Mouse (Mus musculus) gastrocnemius, postnatal 36 days (tissue): ENCODE results near the gene Slc35b1. TPM values are rescaled to one million over a fixed set of nuclear protein-coding genes. Genes with fewer than 3 reads are reported as not detected.

Experiments used
- DNase-seq, 2 experiments: peaks; one replicate each; pipeline ENCODE4 v3.0.0; 2022
- intact Hi-C: fragments of 180-260 bp; cut with DNase I; formaldehyde crosslinking; loops from one replicate; pipeline ENCODE4 v1.15.1; 2025
- total RNA-seq, 2 experiments: library from RNA; stranded (reverse); gene quantifications; 2 replicates each; pipeline ENCODE4 v1.2.3; 2021

Slc35b1 gene
- total RNA-seq, 2 experiments from 2014 or later: 39.5 to 46.8 TPM

DNA sequence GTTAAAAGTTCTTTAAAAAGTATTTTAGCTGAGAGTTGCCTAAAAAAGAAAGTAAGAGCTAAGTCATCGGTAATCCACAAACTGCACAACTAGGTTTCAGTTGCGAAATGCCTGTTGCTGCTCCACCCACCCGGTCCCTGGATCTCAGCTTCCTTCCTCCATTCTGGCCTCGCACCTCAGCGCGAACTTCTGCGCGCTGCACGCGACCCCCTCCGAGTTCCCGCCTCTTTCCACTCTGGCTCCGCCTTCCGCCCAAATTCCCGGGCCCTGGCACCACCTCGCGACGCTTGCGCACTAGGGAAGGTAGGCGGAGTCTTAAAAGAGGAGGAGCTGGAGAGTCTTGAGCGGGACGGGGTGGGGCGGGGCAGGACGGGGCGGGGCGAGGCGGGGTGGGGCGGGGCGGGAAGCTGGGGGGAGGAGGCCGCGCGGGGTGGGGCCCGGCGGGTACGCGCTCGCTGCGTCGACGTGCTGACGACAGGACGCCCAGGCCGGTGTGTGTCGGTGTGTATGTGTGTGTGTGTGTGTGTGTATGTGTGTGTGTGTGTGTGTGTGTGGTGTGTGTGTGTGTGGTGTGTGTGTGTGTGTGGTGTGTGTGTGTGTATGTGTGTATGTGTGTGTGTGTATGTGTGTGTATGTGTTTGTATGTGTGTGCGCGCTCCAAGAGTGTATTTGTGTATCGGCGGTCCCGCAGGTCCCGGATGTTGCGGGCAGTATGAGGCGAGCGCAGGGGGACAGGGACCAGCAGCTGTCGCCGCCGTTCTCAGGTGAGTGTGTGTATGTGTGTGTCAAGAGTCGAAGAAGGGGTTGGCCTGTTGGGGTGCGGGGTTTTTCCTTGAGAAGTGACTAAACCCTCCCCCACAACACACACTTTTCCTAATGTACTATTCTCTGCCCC lies 29.4 kb downstream of the Slc35b1 start, which contains the start of gene Spop:
Gene Spop (plus strand): TSS at position 440 of the 895 bp plus-strand sequence.
- intact Hi-C loops: loop anchor here (5.0 kb wide), 1 partner anchor 48 kb away; no protein-coding TSS in a partner anchor
- peak; percentile 91 to 93 for DNase-seq

DNA sequence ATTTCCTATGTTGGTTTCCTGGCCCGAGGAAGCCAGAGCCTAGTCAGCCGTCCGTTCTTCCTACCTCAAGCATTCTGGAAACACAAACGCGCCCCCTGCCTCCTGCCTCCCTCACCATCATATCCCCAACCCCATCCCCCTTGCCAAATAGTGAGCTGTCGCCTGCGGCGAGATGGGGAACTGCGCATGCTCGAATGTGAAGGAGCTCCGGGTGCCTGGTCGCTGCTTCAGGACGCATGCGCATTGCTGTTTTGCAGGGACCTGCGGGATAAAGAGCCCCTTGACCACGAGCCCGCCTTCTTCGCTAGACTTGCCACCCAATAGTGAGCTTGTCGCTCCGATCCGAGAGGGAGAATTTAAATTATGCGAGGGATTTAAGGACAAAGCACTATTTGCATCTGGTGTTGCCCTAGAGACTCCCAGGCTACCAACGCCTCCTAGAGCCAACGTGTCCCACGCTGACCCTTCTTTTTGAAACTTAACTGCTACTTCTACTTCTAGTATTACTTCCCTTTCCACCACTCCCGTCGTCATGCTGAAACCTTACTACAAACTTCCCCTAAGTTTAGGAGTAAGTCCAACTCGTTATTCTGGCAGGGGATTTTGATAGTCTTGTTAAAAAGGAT lies 30.2 kb downstream of the Slc35b1 start:
- peak; percentile 93 to 94 for DNase-seq
- intact Hi-C loops: loop anchor here (5.0 kb wide), 1 partner anchor 48 kb away; no protein-coding TSS in a partner anchor

DNA sequence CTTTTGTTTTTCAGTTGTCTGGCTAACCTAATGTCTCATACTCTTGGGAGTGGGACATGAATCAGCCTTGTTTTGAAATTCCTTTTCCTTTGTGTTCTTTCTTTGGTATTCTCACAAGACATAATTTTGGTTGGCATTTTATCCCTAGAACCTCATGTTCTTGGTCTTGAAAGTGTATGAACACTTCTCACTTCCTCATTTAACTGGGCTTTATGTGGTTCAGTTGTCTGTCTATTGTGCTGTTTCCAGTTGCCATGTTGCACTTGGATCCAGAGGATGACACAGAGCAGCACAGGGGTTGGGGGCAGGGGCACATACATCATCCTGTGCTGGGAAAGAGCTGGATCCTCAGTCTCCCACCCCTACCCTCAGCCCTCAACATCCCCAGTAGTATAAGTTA lies 31.4 kb downstream of the Slc35b1 start:
- DNase-seq: no peak
- intact Hi-C loops: no loop called here

DNA sequence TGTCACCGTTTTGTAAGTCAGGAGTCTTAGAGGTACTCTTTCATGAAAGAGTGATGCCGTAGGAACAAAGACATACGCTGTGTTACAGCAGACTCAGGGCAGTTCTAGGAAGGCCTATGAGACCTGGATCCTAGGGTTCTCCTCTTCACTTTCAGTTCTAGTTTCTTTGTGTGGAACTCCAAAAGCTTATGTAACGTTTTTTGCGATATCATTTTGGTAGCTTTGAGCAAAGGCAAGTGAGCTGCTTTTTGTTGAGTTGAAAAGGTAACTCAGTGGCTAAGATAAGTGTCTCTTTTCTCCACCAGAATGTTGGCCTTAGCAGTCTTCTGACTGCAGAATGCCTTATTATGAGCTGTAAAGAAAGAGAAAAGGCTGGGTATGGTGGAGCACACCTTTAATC lies 32.8 kb downstream of the Slc35b1 start:
- intact Hi-C loops: no loop called here
- DNase-seq: no peak

DNA sequence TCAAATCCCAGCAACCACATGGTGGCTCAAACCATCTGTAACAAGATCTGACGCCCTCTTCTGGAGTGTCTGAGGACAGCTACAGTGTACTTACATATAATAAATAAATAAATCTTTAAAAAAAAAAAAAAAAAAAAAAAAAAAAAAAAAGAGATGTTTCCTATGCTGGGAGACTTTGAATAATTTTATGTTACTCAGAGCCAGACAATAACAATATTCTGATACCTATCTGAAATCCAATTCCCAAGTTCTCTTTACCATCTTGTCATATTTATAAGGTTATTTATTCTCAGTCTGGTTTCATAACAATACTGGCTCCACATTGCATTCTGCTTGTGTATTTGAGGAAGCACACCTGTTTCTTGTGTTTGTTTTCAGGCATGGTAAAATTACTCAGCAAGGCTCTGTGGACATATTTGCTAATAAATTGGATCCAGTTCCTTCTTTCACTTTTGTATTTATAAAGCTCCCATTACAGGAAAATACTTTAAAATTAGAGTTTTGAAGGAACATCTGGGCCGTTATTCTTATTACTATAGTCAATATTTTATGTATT lies 36.5 kb downstream of the Slc35b1 start:
- no peak for DNase-seq
- intact Hi-C loops: no loop called here

DNA sequence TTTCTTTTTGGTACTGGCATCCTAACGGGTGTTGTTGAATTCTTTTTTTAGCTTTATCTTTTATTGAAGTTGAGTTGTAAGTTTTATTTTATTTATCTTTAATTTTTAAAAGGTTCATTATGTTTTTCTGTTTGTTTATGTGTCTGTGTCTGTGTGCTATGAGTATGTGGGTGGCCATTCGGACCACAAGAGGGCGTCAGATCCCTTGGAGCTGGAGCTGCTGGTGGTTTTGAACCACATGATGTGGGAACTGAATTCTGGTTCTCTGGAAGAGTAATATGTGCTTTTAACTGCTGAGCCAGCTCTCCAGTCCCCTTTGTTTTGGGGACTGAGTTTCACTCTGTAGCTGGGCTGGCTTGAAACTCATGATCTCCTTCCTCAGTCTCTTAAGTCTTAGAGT lies 39.0 kb downstream of the Slc35b1 start:
- intact Hi-C loops: no loop called here
- DNase-seq: no peak

DNA sequence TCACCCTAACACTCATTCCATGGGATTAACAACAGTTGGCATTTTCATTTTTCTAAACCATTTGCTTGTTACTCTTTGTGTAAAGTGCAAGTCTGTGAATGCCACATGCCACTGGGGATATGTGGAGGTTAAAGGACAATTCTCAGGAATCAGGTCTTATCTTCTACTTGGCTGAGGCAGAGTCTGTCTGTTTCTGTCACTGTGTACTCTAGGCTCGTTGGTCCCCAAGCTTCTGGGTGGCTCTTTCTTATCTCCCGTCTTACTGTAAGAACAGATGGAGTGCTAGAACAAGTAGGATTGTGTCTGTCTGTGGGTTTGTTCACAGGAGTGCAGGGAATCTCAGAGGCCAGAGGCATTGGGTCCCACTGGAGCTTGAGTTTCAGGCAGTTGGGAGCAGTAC lies 46.9 kb downstream of the Slc35b1 start:
- intact Hi-C loops: no loop called here
- no peak for DNase-seq

DNA sequence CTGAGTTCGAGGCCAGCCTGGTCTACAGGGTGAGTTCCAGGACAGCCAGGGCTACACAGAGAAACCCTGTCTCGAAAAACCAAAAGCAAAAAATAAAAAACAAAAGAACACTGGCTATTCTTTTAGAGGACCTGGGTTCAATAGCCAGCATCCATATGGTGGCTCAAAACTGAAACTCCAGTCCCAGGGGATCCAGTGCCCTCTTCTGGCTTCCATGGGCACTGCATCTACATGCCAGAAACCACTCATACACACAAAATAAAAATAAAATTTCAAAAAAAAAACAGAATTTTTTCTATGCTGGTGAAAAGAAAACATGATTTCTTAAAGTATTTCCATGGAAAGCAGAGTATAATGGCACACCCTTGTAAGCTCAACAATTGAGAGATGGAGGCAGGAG lies 47.7 kb downstream of the Slc35b1 start:
- no peak for DNase-seq
- intact Hi-C loops: no loop called here

Other genes starting within 250 kb of the Slc35b1 start
- not detected for gene Dlx4, start 238.4 kb upstream of the Slc35b1 start, total RNA-seq
- gene Tac4, start 123.2 kb upstream of the Slc35b1 start, total RNA-seq: not detected
- gene Kat7, start 74.4 kb upstream of the Slc35b1 start, total RNA-seq: 10 to 100 TPM; 20.8 to 25.1 TPM
- 1 to 10 TPM; 2.0 to 2.2 TPM for gene Fam117a, start 47.7 kb upstream of the Slc35b1 start, total RNA-seq
- gene Spop, start 29.4 kb downstream of the Slc35b1 start, total RNA-seq: 100 to 1,000 TPM; 178 to 196 TPM
- gene Nxph3, start 129.9 kb downstream of the Slc35b1 start, total RNA-seq: under 1 TPM; 0.15 to 0.20 TPM
- gene Ngfr, start 203.0 kb downstream of the Slc35b1 start, total RNA-seq: under 1 TPM; 0.27 to 0.48 TPM